Mouse (Mus musculus) embryonic fibroblast, embryonic 13.5 days (primary cell): ENCODE measurements around the gene Dus2.

Experiments used
- CTCF ChIP-seq: IDR thresholded peaks from 2 replicates; pipeline ENCODE4 v1.5.1; 2011; ENCODE audit warnings: mild to moderate bottlenecking, control low read depth, low read length, moderate library complexity, borderline replicate concordance; ENCODE audit not compliant: insufficient read depth
- POLR2A ChIP-seq: IDR thresholded peaks from 2 replicates; pipeline ENCODE4 v1.6.1; 2011; ENCODE audit warnings: low read depth, mild to moderate bottlenecking, control low read depth, low read length, moderate library complexity

- TF ChIP-seq POLR2A (no peak), CTCF (no peak)
Observed at GRCm38 (mm10) chr8:106018039-106018438, 26.9 kb downstream of the Dus2 start.
